Mouse (Mus musculus) neural tube, embryonic 12.5 days (tissue): ENCODE measurements at regions not wholly inside any gene's neighbourhood (a gene's known extent, or its start where the extent isn't known, plus 50 kb on each side); places are given as distances from the start of the nearest gene placed in this dataset.

Experiments used
- ATAC-seq: fragments of 200-750 bp; cut with Nextera tagmentation; 2 replicates; pipeline ENCODE4 v1.8.0; 2017; ENCODE audit warnings: low read depth, mild to moderate bottlenecking, moderate TSS enrichment, moderate library complexity; ENCODE audit not compliant: low FRiP score
- H3K27ac ChIP-seq: fragments of 300-500 bp; sonication (generic); 2 replicates; pipeline ENCODE4 v1.5.1; 2016
- H3K27me3 ChIP-seq: fragments of 300-500 bp; sonication (generic); replicated peaks from 2 replicates; pipeline ENCODE4 v1.6.1; 2016; ENCODE audit warnings: mild to moderate bottlenecking
- H3K36me3 ChIP-seq: fragments of 300-500 bp; sonication (generic); 2 replicates; pipeline ENCODE4 v1.6.1; 2016; ENCODE audit warnings: mild to moderate bottlenecking
- H3K4me1 ChIP-seq: fragments of 300-500 bp; sonication (generic); 2 replicates; pipeline ENCODE4 v1.6.1; 2016
- H3K4me2 ChIP-seq: fragments of 300-500 bp; sonication (generic); replicated peaks from 2 replicates; pipeline ENCODE4 v1.6.1; 2016; ENCODE audit warnings: mild to moderate bottlenecking
- H3K4me3 ChIP-seq: fragments of 300-500 bp; sonication (generic); 2 replicates; pipeline ENCODE4 v1.5.1; 2016
- H3K9ac ChIP-seq: fragments of 300-500 bp; sonication (generic); 2 replicates; pipeline ENCODE4 v1.6.1; 2016; ENCODE audit warnings: mild to moderate bottlenecking
- H3K9me3 ChIP-seq: fragments of 300-500 bp; sonication (generic); 2 replicates; pipeline ENCODE4 v1.6.1; 2016; ENCODE audit warnings: mild to moderate bottlenecking
- WGBS: fragments of 180-500 bp; shearing (Covaris S2); methylation state at CpG from one replicate; pipeline ENCODE4 v1.1.7; 2016; 5-methylcytosine and 5-hydroxymethylcytosine counted together

DNA sequence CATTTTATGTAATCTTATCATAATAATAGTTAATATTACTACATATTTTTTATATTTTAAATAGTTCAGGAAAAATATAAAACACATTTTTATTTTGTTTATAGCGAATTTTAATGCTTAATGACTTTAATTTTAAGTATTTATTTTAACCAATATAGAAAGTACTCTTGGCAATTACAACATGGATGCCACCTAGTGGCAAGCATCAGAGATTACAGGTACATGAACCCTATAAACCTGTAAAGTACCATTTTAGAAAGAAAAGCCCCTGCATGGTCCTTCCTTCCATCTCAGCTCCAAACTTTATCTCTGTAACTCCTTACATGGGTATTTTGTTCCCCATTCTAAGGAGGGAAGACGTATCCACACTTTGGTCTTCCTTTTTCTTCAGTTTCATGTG lies 4328.9 kb upstream of the Gm7489 start:
- 30% methylated on average over 2 of the region's 2 CpGs for WGBS

DNA sequence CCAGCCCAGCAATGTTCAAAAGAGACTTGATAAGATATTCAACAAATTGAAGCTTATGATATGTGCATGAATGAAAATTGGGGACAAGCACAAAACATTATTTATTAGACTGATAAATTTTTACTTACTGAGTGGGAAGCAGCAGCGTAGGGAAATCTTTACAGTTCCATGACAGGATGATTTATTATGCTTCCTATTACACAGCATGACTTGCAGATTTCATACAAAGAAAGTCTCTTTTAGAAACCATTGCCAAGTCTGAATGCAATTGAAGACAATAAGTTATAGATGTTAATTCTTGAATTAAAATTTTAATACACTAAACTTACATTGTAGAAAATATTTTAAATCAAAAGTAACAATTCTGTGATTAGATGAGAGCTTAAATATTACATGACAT lies 4324.3 kb upstream of the Gm7489 start:
- H3K4me3 ChIP-seq, result no peak overlapping the region
- no peak overlapping the region for H3K9ac ChIP-seq
- H3K27me3 ChIP-seq, result no peaks in the 10 kb centered on the region
- H3K9me3 ChIP-seq, result no peaks in the 10 kb centered on the region
- H3K27ac ChIP-seq, result no peak overlapping the region
- no peak overlapping the region for H3K4me2 ChIP-seq
- ATAC-seq, result no peak
- H3K4me1 ChIP-seq, result no peaks in the 10 kb centered on the region
- WGBS, result 31% methylated on average over 1 of the region's 1 CpGs
- H3K36me3 ChIP-seq, result no peaks in the 10 kb centered on the region

More for the DNA sequence above, 4328.9 kb upstream of the Gm7489 start:
- no peaks in the 10 kb centered on the region for H3K27me3 ChIP-seq
- no peak overlapping the region for H3K4me2 ChIP-seq
- no peaks in the 10 kb centered on the region for H3K9me3 ChIP-seq
- ATAC-seq, result no peak
- H3K36me3 ChIP-seq, result no peaks in the 10 kb centered on the region
- no peak overlapping the region for H3K9ac ChIP-seq
- no peak overlapping the region for H3K4me3 ChIP-seq
- H3K27ac ChIP-seq, result no peak overlapping the region
- no peaks in the 10 kb centered on the region for H3K4me1 ChIP-seq

DNA sequence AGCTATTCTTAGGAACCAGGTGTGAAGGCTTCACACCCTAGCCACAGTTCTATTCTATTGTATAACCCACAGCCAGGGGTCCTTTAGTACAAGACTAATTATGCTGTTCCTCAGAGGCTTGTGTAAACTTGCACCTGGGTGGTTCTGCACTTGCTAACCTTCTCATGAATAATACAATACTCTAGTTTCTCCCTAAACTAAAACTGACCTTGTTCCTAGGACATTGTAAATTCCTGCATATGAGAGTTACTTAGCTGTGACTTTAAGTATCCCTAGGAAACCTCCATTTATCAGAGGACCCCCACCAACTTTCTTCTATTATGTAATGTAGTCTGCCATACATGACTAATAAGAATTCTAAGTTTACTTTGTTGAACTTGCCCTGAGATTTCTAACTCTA lies 4295.9 kb upstream of the Gm7489 start:
- Histone ChIP-seq H3K4me2 (no peak overlapping the region), H3K27me3 (no peaks in the 10 kb centered on the region), H3K4me3 (no peak overlapping the region), H3K36me3 (no peaks in the 10 kb centered on the region), H3K27ac (no peak overlapping the region), H3K4me1 (no peaks in the 10 kb centered on the region), H3K9me3 (no peaks in the 10 kb centered on the region), H3K9ac (no peak overlapping the region)
- no peak for ATAC-seq

DNA sequence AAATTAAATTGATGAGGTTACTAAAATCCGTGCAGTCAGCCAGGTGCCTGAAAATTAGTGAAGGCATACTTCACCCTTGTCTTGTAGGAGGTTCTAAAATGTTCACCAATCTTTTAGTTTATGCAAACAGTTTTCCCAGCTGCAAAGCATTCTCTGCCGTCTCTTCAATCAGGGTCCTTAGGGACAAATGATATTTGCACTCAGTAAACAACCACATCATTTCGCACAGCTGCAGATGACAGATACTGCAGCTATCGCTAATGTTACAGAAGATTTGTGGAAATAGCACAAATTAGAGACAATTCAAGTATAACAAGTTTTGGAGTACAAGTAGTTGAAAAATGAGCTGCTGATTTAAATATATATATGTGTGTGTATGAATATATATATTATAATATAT lies 4270.8 kb upstream of the Gm7489 start:
- no peak overlapping the region for H3K9ac ChIP-seq
- H3K4me2 ChIP-seq, result no peak overlapping the region
- no peak for ATAC-seq
- no peak overlapping the region for H3K27ac ChIP-seq
- no peaks in the 10 kb centered on the region for H3K9me3 ChIP-seq
- 67% methylated on average over 4 of the region's 4 CpGs for WGBS
- H3K4me1 ChIP-seq, result no peaks in the 10 kb centered on the region
- H3K36me3 ChIP-seq, result no peaks in the 10 kb centered on the region
- no peaks in the 10 kb centered on the region for H3K27me3 ChIP-seq
- H3K4me3 ChIP-seq, result no peak overlapping the region

DNA sequence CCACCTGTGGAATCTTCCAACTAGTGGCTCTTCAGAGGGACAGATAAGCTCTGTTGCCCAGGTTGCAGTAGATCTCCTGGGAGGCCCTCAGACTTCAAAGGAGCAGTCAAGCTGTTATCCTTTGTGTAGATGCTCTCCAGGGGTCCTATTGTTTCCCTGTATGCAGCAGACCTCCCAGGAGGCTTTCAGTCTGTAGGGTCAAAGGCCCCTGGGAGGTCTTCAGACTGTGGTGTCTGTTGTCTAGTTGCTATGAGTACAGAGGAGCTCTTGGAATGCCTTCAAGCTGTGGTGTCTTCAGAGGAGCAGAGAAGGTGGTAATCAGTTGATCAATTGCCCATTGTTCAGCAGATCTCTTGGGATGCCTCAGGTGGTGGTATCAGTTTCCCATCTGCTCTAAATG lies 4237.3 kb upstream of the Gm7489 start:
- H3K9ac ChIP-seq, result no peak overlapping the region
- no peaks in the 10 kb centered on the region for H3K36me3 ChIP-seq
- H3K9me3 ChIP-seq, result no peaks in the 10 kb centered on the region
- no peak for ATAC-seq
- H3K27me3 ChIP-seq, result no peaks in the 10 kb centered on the region
- H3K4me3 ChIP-seq, result no peak overlapping the region
- H3K27ac ChIP-seq, result no peak overlapping the region
- no peaks in the 10 kb centered on the region for H3K4me1 ChIP-seq
- no peak overlapping the region for H3K4me2 ChIP-seq

DNA sequence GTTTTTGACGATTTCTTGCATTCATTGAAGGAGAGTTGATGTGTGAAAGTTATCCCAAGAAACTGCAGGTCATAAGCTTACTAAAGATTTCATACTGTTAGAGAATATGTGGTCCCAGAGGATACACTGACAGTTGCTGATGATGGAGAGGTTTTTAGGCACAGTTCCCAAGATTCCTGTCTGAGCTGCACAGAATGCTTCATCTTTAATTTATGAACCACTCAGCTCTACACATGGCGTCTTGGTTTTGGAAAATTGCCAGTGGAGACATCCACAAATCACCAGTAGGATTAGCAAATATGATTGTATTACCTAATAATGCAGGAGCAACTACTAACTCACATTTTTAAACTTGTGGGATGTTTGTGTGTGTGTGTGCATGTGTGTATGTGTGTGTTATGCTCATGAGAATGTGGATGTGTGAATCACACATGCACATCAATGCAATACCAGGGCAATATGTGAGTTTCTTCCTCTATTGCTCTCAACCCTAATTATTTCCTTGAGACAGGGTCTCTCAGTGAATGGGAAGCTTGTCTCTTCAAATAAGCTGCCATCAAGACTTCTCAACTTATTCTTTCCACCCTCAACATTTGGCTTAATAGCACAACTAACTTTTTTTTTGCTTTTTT lies 4234.0 kb upstream of the Gm7489 start:
- ATAC-seq, result peak; percentile 44; the same call in 1 of the 2 replicates
- H3K27ac ChIP-seq, result no peak overlapping the region
- no peaks in the 10 kb centered on the region for H3K36me3 ChIP-seq
- H3K27me3 ChIP-seq, result no peaks in the 10 kb centered on the region
- H3K9me3 ChIP-seq, result no peaks in the 10 kb centered on the region
- H3K4me3 ChIP-seq, result no peak overlapping the region
- WGBS, result 63% methylated on average over 2 of the region's 2 CpGs
- no peak overlapping the region for H3K4me2 ChIP-seq
- no peak overlapping the region for H3K9ac ChIP-seq
- H3K4me1 ChIP-seq, result no peaks in the 10 kb centered on the region

DNA sequence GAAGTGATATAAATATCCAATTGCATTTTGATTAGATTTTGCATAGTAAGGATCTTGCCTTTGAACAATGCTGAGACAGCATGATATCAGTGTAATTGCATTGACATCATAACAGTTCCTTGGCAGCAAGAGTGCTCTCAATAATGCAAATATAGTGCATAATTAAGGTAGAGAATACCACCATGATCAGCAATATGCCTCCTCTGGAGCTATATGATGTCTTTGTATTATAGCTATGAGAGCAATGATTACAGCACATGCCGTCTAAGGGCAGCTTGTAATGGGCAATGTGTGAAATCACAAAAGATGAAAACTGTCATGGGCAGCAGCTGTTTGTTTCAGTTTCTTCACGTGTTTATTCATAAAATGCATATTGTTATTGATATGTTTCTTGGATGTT lies 4231.0 kb upstream of the Gm7489 start:
- H3K9ac ChIP-seq, result no peak overlapping the region
- H3K4me1 ChIP-seq, result no peaks in the 10 kb centered on the region
- no peaks in the 10 kb centered on the region for H3K9me3 ChIP-seq
- H3K4me3 ChIP-seq, result no peak overlapping the region
- H3K27ac ChIP-seq, result no peak overlapping the region
- H3K27me3 ChIP-seq, result no peaks in the 10 kb centered on the region
- no peaks in the 10 kb centered on the region for H3K36me3 ChIP-seq
- H3K4me2 ChIP-seq, result no peak overlapping the region
- WGBS, result 79% methylated on average over 2 of the region's 2 CpGs
- no peak for ATAC-seq

DNA sequence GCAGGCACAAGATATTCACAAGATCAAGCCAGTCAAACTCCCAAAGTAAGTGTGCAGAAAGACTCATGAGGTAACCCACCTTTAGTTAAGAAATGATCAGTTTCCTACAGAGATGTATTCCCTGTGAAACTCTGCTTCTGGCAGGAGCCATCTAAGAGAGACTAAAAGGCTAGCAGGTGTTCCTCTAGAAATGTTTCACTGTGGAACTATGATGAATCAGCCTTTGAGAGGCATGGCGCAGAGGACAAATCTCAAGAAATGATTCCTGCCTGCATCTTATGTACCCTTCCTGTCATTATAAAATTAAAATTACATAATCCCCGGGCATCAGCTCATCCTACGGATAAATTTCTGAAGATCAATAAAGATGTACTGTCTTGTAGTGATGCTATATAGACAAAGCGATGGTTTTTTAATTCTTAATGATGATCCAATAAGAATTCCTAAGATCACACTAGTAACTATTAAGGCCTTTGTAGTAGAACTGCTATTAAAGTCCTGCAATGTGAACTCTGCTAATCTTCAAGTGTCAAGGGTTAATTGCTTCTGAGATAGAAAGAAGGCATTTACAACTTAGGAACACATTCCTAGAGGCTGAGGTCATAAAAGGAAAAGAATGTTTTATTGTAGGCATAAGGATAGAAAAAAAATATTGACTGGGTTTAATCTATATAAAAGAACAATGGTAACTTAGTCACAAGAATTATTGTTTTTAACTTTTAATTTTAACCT lies 4219.7 kb upstream of the Gm7489 start:
- ATAC-seq, result no peak
- H3K4me2 ChIP-seq, result no peak overlapping the region
- 84% methylated on average over 4 of the region's 4 CpGs for WGBS

More for the DNA sequence above, 4219.7 kb upstream of the Gm7489 start:
- H3K36me3 ChIP-seq, result no peaks in the 10 kb centered on the region
- H3K27me3 ChIP-seq, result no peaks in the 10 kb centered on the region
- no peak overlapping the region for H3K27ac ChIP-seq
- H3K4me3 ChIP-seq, result no peak overlapping the region
- no peaks in the 10 kb centered on the region for H3K9me3 ChIP-seq
- no peaks in the 10 kb centered on the region for H3K4me1 ChIP-seq
- no peak overlapping the region for H3K9ac ChIP-seq
